Mouse (Mus musculus): Measurements from ENCODE around the gene Serpina3f. TPM values are rescaled to one million over a fixed set of nuclear protein-coding genes. Genes with fewer than 3 reads are reported as not detected.

Serpina3f gene
- polyA plus RNA-seq, 1 experiment from 2014 or later, result not detected

Other genes with a start within 250 kb of the Serpina3f start
- not detected in 2 replicates for gene Serpina11, start 224.6 kb upstream of the Serpina3f start, polyA plus RNA-seq (2014; fragmentation: Nextera tagmentation; extraction: Ambion mirVana)
- gene Serpina9, start 200.8 kb upstream of the Serpina3f start, polyA plus RNA-seq (2014; fragmentation: Nextera tagmentation; extraction: Ambion mirVana), result not detected in 2 replicates
- not detected in 2 replicates for gene Serpina12, start 170.1 kb upstream of the Serpina3f start, polyA plus RNA-seq (2014; fragmentation: Nextera tagmentation; extraction: Ambion mirVana)
- gene Serpina5, start 113.4 kb upstream of the Serpina3f start, polyA plus RNA-seq (2014; fragmentation: Nextera tagmentation; extraction: Ambion mirVana), result not detected in 2 replicates
- gene Serpina3a, start 101.8 kb upstream of the Serpina3f start, polyA plus RNA-seq (2014; fragmentation: Nextera tagmentation; extraction: Ambion mirVana), result not detected in 2 replicates
- not detected in 2 replicates for gene Serpina3b, start 86.5 kb upstream of the Serpina3f start, polyA plus RNA-seq (2014; fragmentation: Nextera tagmentation; extraction: Ambion mirVana)
- gene Serpina3c, start 60.7 kb upstream of the Serpina3f start, polyA plus RNA-seq (2014; fragmentation: Nextera tagmentation; extraction: Ambion mirVana), result not detected in 2 replicates
- 6.2 and 7.1 TPM in 2 replicates for gene Serpina3g, start 21.7 kb downstream of the Serpina3f start, polyA plus RNA-seq (2014; fragmentation: Nextera tagmentation; extraction: Ambion mirVana)
- gene Serpina3i, start 48.6 kb downstream of the Serpina3f start, polyA plus RNA-seq (2014; fragmentation: Nextera tagmentation; extraction: Ambion mirVana), result 0.22 TPM in 1 of 2 replicates, not detected in the other
- not detected in 2 replicates for gene Serpina3j, start 100.0 kb downstream of the Serpina3f start, polyA plus RNA-seq (2014; fragmentation: Nextera tagmentation; extraction: Ambion mirVana)
- gene Serpina3k, start 123.9 kb downstream of the Serpina3f start, polyA plus RNA-seq (2014; fragmentation: Nextera tagmentation; extraction: Ambion mirVana), result not detected in 2 replicates
- not detected in 2 replicates for gene Serpina3m, start 123.9 kb downstream of the Serpina3f start, polyA plus RNA-seq (2014; fragmentation: Nextera tagmentation; extraction: Ambion mirVana)
- gene Serpina3n, start 192.2 kb downstream of the Serpina3f start, polyA plus RNA-seq (2014; fragmentation: Nextera tagmentation; extraction: Ambion mirVana), result not detected in 2 replicates